In the genomic region with DNA sequence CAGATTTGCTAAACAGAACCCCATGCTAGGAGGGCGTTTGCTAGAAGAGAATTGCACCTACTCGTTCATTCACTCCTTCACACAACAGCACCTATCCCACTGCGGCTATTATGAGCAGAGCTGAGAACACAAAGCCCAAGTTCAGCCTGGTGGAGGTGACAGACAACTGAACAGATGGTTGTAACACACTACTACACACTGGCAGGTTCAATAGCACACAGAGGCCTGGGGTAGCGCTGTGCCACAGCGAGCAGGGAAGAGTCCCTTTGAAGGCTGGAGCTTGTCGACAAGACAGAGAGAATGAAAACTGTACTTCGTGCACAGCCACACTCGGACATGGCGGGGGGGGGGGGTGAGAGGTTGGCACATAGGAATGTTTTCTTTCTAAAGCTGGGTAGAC, we compare ENCODE assay signal across 8 mouse cellular contexts. TPM values are rescaled to one million over a fixed set of nuclear protein-coding genes. Genes with fewer than 3 reads are reported as not detected.
DNase-seq lines count a peak whose midpoint lies in the region; ATAC-seq and TF ChIP-seq lines count a peak whose summit lies in the region.

No protein-coding gene starts in this region.

- H3K4me1 ChIP-seq in lung, postnatal 0 days (ENCODE audit: insufficient read depth, low read depth, low read length), result no peaks in the 10 kb centered on the region
- peaks cover 27% of the 10 kb centered on the region for H3K4me1 ChIP-seq in forebrain, embryonic 10.5 days
- peaks cover 3% of the 10 kb centered on the region; the same call in 1 of the 2 replicates for H3K4me1 ChIP-seq in neural tube, embryonic 15.5 days

- no peak overlapping the region for H3K4me3 ChIP-seq in lung, postnatal 0 days (ENCODE audit: low read depth, low read length)
- no peak overlapping the region for H3K4me3 ChIP-seq in forebrain, embryonic 10.5 days
- H3K4me3 ChIP-seq in neural tube, embryonic 15.5 days (replicated peaks), result no peak overlapping the region

- peak; percentile 34 for TF ChIP-seq CTCF in lung, postnatal 0 days (IDR thresholded peaks at IDR 0.05)

- no peak for TF ChIP-seq EP300 in lung, postnatal 0 days (IDR thresholded peaks at IDR 0.05)

- H3K9ac ChIP-seq in lung, postnatal 0 days (replicated peaks; ENCODE audit: low read depth), result no peak overlapping the region
- no peak overlapping the region for H3K9ac ChIP-seq in neural tube, embryonic 15.5 days (replicated peaks)

- 66% methylated on average over 9 of the region's 9 CpGs for WGBS in lung, postnatal 0 days
- 81% methylated on average over 9 of the region's 9 CpGs for WGBS in forebrain, embryonic 10.5 days
- 27% methylated on average over 9 of the region's 9 CpGs for WGBS in neural tube, embryonic 15.5 days

- no peaks in the 10 kb centered on the region for H3K36me3 ChIP-seq in lung, postnatal 0 days (ENCODE audit: insufficient read depth, low read length)
- H3K36me3 ChIP-seq in forebrain, embryonic 10.5 days (replicated peaks), result no peaks in the 10 kb centered on the region
- no peaks in the 10 kb centered on the region for H3K36me3 ChIP-seq in neural tube, embryonic 15.5 days

- H3K9me3 ChIP-seq in lung, postnatal 0 days (ENCODE audit: low read length), result no peaks in the 10 kb centered on the region
- H3K9me3 ChIP-seq in forebrain, embryonic 10.5 days, result no peaks in the 10 kb centered on the region
- H3K9me3 ChIP-seq in neural tube, embryonic 15.5 days (replicated peaks), result no peaks in the 10 kb centered on the region

- H3K27ac ChIP-seq in lung, postnatal 0 days (ENCODE audit: low read length), result no peak overlapping the region
- peak overlapping the region; percentile 68 for H3K27ac ChIP-seq in forebrain, embryonic 10.5 days
- H3K27ac ChIP-seq in neural tube, embryonic 15.5 days (replicated peaks), result peak overlapping the region; percentile 46

- H3K27me3 ChIP-seq in lung, postnatal 0 days (replicated peaks; ENCODE audit: insufficient read depth, low read length), result no peaks in the 10 kb centered on the region
- H3K27me3 ChIP-seq in forebrain, embryonic 10.5 days (ENCODE audit: poor library complexity, severe bottlenecking), result no peaks in the 10 kb centered on the region
- H3K27me3 ChIP-seq in neural tube, embryonic 15.5 days (replicated peaks), result no peaks in the 10 kb centered on the region

- ATAC-seq in lung, postnatal 0 days, result no peak
- peak; percentile 90 for ATAC-seq in neural tube, embryonic 15.5 days (ENCODE audit: low FRiP score)

- H3K4me2 ChIP-seq in lung, postnatal 0 days (replicated peaks; ENCODE audit: low read depth, low read length), result no peak overlapping the region
- no peak overlapping the region for H3K4me2 ChIP-seq in neural tube, embryonic 15.5 days

- no peak for DNase-seq in lung, postnatal 0 days (ENCODE audit: low spot score)
- no peak for DNase-seq in lung, postnatal 25 days (ENCODE audit: low spot score)
- DNase-seq in forebrain, embryonic 10.5 days (ENCODE audit: extremely low spot score, low spot score), result no peak
- DNase-seq in layer of hippocampus, adult 8-10 months (ENCODE audit: low spot score in 2 of 2), result peak; percentile 32 to 42
- no peak for DNase-seq in adrenal gland, postnatal 25 days
- no peak for DNase-seq in kidney, adult 8-10 months
- no peak for DNase-seq in gastrocnemius, adult 8-10 months (ENCODE audit: low spot score in 2 of 2)

RNA-seq across cellular contexts. Expression of a gene that starts 31.6 kb away (rescaled TPM):
- 14.7 and 16.2 TPM in 2 replicates for polyA plus RNA-seq in lung, postnatal 0 days (2015; fragmentation: Nextera tagmentation; extraction: Ambion mirVana)
- polyA plus RNA-seq in forebrain, embryonic 10.5 days (2016; fragmentation: Nextera tagmentation; extraction: Ambion mirVana), result 34.3 and 34.5 TPM in 2 replicates
- 10 to 100 TPM; 28.2 to 31.9 (median 29.1) TPM for total RNA-seq in layer of hippocampus, adult 8-10 months (2022)
- polyA plus RNA-seq in neural tube, embryonic 15.5 days (2015; fragmentation: Nextera tagmentation; extraction: Ambion mirVana), result 20.4 and 22.4 TPM in 2 replicates
- 28.9 and 31.8 TPM in 2 replicates for total RNA-seq in adrenal gland, postnatal 25 days (2021)
- total RNA-seq in gastrocnemius, adult 8-10 months (2022), result 10 to 100 TPM; 25.5 to 36.4 (median 32.8) TPM

Comparison
In these comparisons a context has a peak if more than half of its experiments do, and no peak if none do; other contexts are left out.
1. DNase-seq: peak in layer of hippocampus, adult 8-10 months (2 of 2); none in lung, postnatal 0 days (single experiment), lung, postnatal 25 days (single experiment), forebrain, embryonic 10.5 days (single experiment), adrenal gland, postnatal 25 days (single experiment), kidney, adult 8-10 months (0 of 2) and gastrocnemius, adult 8-10 months (0 of 2).